Mouse (Mus musculus): Measurements from ENCODE around the gene Jag2. TPM values are rescaled to one million over a fixed set of nuclear protein-coding genes. Genes with fewer than 3 reads are reported as not detected.
A peak's percentile ranks its signal among the peaks of the same experiment; 100 is the strongest.

Gene Jag2
- total RNA-seq, 1 experiment from 2014 or later, result 18.6 TPM

DNA sequence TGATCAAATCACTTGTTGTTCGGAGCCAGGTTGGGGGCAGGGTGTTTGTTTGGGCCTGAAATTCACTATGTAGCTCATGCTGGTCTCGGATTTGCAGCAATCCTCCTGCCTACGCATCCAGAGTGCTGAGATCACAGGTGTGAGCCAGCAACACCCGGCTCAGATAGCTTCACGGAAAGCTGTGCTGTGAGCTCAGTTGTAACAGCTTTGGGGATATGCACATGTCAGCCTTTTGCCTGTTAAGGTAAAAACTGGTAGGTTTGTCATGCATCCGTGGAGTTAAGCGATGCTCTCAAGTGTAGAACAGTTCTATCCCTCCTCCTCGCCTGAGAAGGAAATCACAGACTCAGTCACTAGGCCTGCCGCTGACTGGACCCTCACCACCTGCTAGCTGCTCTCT lies 28.9 kb downstream of the Jag2 start:
- no peak for DNase-seq

DNA sequence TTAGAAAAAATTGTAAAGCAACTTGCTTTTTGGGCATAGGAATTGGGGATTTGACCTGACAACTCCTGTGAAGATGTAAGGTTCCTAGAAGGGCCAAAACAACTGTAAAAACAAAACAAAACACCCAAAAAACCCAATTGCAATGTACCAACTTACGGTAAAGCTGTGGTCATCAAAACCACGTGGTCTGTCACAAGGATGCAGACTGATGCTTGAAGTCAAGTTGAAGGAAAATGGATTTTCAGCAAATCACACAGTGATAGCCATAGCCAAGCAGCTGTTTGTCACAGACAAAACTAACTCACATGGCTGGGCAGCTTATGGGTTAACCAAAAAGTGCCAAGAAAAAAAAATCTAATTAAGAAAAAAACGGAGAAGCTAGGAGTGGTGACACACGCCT lies 30.6 kb downstream of the Jag2 start:
- no peak for DNase-seq

DNA sequence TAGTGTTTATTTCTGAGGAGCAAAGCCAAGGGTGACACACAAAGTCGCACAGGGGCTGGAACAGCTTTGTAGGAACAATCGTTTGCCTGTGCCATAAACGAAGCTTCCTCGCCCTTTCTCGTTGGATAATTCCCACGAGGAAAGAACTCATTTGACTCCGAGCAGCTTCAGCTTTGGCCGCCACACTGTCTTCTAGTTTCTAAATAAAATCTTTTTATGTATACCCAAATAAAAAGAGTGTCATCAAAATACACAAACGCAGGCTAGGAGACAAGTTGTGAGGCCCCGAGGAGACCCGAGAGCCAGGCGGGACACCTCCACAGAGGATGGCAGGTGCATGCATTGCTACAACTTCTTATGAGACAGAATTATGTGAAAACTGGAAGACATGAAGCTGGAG lies 31.2 kb downstream of the Jag2 start:
- DNase-seq, result no peak

DNA sequence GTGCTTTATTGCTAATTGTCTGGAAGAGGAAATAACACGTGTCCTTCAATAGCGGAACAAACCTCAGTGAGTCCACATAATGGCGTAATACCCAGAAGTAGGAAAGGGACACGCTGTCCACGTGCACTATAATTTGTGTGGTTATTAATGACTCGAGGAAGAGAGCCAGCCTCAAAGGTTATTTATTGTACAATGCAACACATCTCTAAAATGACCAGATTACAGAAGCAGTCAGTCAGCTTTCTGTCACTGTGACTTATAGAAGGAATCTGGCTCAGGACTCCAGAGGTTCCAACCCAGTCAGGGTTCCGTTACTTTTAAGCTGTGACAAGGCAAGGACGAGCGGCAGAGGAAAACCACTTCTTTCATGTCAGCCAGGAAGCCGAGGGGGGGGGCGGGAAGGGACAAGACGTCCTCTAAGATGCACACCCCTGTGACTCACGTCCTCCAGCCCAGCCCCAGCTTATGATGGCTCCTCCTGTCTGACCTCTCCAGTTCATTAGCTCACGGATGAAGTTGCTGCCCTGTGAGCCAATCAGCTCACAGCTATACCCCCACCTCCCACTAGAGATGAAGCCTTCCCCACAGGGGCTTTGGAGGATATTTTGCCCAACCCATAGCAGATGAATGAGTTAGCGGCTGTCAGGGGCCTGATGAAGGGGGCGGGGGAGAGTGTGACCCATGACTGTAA lies 31.9 kb downstream of the Jag2 start:
- DNase-seq, result peak; percentile 68

- DNase-seq, result no peak
Measured at GRCm38 (mm10) chr12:112894969-112895368, 34.6 kb downstream of the Jag2 start.

DNA sequence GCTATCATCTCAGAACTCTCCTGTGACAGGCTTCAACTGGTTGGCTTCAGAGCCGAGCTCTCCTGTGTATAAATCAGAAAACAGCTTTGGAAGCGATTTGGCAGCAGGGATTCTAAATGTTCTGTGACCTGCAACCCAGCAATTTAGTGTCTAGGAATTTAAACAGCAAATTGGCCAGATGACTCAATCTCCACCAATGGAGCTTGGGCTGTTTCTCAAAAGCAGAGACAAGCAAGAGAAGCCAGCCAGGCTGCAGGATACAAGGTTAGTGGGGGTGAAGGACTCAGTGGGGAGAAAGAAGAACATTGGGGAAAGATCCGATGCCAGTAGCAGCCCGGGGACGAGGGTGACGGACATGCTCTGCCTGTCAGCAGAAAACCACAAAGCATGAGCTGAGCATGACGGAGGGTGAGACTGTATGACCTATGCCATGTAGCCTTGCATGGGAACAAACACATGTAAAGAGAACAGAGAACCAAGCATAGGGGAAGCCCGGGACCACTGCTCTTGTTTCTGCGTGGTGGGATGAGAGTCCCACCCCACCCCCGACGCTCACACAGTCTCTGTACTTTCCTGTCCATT lies 35.2 kb downstream of the Jag2 start:
- peak; percentile 54 for DNase-seq

- DNase-seq, result no peak
Measured at GRCm38 (mm10) chr12:112885465-112885864, 44.1 kb downstream of the Jag2 start.

DNA sequence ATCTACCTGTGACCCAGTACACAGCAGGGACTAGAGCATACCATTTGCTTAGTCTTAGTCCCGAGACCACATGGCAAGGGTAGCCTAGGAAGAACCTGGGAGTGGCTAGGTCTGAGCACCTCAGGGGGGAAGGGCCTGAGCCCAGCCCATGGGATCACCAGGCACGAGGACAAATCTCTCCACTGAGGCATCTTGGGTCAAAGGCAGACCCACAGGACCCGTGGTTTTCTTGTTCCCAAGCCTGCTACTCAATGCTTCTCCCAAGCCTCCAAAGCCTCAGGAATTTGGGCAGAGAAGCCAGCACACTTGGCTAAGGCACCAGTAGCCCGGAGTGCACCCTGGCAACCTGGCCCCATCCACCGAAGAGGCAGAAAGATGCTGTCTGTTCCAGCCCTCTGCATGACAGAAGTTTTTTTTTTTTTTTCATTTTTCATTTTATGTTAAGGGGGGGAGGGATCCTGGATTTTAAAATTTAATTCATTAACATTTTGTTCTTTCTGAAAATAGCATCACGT lies 48.2 kb downstream of the Jag2 start:
- DNase-seq, result no peak

DNA sequence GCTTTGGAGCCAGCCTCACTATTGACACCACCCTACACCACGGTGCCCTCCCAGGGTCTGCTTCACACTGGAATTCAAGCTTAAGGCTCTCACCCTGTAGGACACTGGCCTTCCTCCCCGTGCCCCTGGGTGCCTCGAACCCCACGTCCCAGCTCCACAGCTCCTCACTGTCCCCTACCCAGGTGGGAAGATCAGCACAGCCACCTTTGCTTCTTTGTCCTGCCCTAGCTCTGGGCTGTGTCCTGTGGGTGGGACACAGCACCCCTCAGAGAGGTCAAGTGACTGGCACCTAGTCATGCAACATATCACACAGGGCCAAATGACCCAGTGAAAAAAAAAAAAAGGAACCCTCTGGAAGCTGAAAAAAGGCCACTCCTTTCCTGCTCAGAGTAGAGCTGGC lies 48.9 kb downstream of the Jag2 start:
- no peak for DNase-seq

- DNase-seq, result no peak
Measured at GRCm38 (mm10) chr12:112879731-112880130, 49.8 kb downstream of the Jag2 start.

DNA sequence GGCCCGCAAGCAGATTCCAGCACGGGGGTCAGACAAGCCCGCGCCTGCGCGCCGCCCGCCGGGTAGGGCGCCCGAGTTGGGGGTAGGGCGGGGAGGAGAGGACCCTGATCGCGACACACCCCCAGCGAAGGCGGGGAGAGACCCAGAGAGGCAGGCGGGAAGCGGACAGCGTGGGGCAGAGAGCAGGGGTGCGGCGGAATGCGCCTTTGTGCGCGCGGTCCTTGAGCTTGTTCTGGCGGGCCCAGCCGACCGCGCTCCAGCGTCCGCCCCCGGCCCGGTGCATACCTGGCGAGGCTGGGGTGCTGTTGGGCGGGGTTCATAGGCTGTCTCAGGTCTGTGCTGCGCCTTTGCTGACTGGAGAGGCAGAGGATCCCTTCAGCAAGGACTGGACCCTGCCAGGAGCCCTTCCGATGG lies 52.0 kb downstream of the Jag2 start:
- peak; percentile 52 for DNase-seq

DNA sequence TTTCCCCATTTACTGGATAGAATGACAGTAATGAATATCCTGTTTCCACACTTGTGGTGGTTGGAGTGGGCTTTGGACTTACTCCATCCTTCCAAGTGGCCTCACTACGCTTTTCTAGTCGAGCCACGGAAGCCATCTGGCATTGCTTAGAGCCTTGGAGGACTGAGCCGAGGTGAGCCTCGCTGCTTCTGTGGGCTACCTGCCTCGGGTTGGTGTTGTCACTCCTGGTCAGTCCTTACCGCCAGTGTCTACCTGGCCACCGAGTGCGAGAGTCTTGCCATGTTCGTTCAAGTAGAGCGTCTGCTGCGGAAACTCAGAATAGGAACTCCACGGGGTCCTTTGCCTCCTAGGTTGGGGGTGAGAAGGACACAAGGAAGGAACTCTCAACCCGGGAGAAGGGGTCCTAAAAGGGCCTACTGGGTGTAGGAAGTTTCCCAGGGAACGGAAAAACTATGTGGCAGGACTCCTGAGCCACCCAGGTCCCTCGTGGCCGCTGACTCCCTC lies 52.5 kb downstream of the Jag2 start:
- no peak for DNase-seq

DNA sequence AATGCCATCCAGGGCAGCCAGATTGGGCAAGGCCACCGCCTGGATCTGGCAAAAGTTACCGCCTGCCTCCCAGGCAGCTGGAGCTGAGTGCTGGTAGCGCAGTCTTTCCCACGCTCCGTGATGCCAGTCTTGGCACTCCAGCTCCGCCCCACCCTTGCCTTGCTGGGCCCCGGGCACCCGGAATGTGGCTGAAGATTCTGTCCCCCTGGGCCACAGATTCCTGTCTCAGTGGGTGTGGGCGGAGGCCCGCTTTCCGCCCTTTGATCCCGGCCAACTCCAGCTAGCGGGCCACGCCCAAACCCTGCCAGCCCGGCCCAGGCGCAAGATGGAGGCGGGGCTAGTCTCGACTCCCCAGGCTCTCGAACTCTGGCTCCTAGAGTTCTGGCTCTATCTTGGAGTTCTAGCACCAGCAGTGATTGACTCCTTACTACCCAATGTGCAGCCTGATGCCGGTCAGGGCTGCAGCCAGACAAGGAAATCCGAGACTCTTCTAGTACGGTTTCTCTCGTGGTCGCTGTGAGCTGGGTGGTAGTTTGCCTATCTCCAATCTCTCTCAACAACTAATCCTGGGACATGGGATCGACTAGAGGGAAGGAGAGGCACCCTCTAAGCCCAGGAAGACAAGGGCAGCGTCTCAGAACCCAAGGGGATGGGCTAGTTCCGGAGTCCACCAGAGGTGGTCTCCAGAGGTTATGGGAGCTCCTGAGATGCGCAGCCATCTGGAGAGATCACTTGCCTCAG lies 53.1 kb downstream of the Jag2 start:
- DNase-seq, result peak; percentile 71

DNA sequence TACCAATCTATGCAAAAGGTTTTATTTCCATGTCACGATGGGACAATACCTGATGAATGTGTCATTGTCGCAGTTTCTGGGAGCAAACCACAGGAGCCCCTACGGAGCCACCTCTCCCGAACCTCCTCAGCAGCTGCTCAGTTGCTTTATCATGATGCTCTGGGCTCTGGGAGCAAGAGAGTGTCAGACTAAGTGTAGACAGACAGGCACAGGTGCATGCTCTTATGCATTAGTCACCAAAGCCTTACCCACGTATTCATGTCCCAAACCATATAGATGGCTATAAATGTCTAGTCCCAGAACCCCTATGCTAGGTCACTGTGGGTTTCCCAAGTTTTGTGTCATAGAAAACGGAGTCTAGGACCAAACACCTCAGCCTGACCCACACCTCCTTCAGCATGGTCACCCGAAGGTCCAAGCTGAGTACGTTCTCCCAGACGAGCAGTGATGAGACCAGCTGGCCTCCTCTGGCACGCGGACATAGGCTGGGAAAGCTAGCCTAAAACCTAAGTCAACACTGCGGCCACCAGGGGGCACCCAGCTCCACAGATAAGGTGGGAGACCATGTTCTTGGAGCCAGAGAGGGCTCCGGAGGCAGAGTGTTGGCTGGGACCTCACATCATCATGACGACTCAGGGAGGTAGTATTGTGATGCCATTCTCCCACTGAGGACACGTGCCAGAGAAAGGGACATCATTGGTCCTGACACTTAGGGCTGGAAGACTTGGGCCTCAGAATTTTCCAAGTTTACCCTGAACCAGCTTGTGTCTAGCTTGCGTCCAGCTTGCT lies 54.2 kb downstream of the Jag2 start:
- peak; percentile 96 for DNase-seq

DNA sequence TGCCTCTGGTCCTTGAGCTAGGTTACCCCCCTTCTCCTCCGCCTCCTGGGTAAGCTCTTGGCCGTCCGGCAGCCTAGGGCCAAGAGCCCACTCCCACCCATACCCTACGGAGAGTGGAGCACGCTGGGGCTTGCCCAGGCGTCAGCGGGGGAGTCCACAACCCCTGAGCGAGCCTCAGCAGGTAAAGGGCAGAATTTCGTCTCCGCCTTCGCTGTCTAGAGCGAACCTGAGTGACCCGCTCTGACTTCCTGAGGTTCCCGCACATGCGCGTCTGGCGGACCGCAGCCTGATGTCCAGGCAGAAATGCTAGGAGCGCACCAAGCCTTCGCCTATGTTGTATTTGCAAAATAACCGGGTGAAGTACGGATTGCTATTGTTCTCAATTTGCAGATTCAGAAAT lies 55.4 kb downstream of the Jag2 start:
- no peak for DNase-seq

GRCm38 (mm10) chr12:112873452-112874190 lies 56.0 kb downstream of the Jag2 start:
- DNase-seq, result peak; percentile 88

DNA sequence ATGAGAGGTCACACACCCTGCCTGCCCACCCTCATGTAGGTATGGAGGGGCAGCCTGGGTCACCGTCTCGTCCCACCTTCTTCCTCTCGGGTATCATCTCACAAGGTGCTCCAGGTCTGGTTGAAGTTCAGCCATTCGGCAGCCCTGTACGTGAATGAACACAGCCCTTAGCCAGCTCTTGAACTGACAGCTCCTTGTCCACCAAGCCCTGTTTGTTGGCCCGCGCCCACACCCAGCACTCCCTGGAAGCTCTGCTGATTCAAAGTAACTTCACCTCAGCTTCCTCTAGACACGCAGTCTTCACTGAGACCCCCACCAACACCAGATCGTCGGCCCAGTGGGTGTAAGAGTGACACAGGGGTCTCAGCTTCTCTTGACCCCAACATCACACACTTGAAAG lies 56.6 kb downstream of the Jag2 start:
- peak; percentile 5 for DNase-seq

GRCm38 (mm10) chr12:112871272-112871671 lies 58.3 kb downstream of the Jag2 start:
- DNase-seq, result no peak

DNA sequence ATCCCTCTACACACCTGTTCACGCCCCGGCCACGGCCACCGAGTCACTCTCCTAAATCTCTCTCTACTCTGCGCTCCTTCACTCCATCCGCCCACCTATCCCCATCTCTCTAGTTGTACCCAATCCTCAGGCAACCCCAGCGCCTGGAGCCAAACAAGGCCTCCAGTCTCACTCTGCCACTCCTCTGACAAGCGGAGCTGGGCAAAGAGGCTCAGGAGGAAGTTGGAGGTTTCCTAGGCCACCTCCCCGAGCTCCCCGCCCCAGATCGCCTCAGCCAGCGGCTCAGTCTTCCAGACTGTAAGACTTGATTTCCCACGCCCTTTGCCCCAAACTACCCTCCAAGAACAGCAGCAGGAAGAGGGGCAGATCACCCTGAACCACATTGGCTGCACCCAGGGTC lies 58.8 kb downstream of the Jag2 start:
- no peak for DNase-seq

- peak; percentile 41 for DNase-seq
Measured at GRCm38 (mm10) chr12:112869783-112870204, 59.8 kb downstream of the Jag2 start.
